Mouse (Mus musculus): Measurements from ENCODE around the gene Plekha4.
A peak's percentile ranks its signal among the peaks of the same experiment; 100 is the strongest.

Plekha4 gene

GRCm38 (mm10) chr7:45568601-45569473 lies 42.7 kb downstream of the Plekha4 start:
- DNase-seq: no peak

DNA sequence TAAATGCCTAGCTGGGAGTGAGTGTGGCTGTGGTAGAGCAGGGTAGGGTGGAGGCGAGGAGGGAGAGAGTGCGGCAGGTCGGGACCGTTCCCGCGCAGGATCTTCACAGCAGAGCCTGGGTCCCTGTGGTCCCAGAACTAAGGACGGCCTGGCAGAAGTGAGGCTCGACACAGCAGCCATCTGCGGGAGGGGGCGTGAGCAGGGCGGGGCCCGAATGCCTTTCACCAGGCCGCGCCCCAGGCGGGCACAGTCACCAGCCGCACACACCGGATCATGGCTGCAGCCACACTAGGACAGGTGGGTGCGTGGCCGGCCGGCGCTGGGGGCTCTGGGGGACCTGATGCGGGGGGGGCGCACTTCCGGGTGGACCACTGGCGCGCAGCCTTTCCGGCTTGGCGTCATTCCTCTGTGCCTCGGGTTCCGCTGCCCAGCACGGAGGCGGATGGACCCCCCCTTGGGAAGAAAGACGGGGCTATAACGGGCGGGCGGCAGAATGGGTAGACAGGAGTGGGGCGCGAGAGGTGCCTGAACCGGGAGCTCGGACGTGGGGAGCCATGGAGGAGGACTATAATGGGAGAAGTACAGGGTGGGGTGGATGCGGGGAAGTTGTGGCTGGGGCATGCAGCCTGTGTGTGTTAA lies 44.1 kb downstream of the Plekha4 start, which contains the start of gene Bcat2:
Gene Bcat2 (plus strand): TSS at position 51 of the 639 bp plus-strand sequence.
- peak; percentile 88 for DNase-seq

DNA sequence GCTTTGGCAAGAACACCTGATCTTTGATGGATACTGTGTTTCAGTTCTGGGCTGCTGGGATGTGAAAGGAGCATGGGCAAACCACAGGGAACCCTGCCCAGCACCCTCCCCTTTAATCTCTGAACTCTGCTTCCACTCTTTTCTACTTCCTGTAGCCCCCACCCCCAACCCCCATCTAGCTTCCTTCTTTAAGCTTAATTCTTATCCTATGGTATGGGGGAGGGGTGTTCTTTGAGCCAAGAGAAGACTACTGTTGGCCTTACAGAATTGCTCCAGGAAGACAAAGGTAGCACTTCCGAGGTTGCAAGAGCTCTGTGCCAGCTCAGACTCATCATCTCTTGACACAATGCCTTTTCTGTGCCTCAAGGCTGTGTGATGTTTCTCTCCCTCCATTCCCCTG lies 45.8 kb downstream of the Plekha4 start:
- no peak for DNase-seq

GRCm38 (mm10) chr7:45573954-45574353 lies 47.8 kb downstream of the Plekha4 start:
- DNase-seq: no peak

GRCm38 (mm10) chr7:45574472-45575379 lies 48.6 kb downstream of the Plekha4 start:
- no peak for DNase-seq

DNA sequence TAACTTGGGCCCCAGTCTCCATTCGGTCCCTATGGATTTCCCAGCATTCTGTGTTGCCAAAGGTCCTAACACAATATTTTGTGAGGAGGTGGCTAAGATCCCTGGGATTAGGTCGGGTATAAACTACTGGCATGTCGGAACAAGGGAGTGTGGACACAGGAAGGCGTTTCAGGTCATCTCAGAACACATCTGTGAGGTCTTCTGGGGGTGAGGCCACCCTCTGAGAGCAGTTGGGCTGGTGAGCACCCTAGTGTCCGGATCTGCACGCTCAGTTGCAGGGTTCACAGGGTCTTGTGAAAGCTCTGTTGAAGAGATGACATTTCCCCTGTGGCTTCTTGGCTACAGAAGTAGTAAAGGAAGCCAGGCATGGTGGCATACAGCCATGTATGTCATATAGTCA lies 59.8 kb downstream of the Plekha4 start:
- no peak for DNase-seq

GRCm38 (mm10) chr7:45587631-45588592 lies 61.8 kb downstream of the Plekha4 start:
- no peak for DNase-seq

- DNase-seq: peak; percentile 94
Observed at GRCm38 (mm10) chr7:45589173-45589572, 63.0 kb downstream of the Plekha4 start.

DNA sequence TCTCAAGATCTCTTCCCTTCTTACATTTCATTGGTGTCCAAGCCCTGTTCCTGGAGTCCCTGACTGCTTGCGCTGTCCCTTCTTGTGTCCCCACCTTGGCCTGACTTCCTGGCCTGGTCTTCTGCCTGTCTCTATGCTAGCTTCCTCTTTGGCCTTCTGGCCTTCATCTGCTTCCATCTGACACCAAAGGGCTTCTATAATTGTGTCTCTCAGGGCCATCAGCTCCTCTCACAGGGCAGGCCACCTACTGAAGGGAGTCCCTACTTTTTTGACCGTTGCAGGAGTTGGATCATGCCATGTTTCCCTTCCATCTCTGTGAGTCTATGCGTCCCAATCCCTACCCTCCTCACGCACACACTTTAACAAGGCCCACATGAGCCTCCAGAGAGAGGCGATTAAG lies 63.8 kb downstream of the Plekha4 start:
- DNase-seq: no peak

DNA sequence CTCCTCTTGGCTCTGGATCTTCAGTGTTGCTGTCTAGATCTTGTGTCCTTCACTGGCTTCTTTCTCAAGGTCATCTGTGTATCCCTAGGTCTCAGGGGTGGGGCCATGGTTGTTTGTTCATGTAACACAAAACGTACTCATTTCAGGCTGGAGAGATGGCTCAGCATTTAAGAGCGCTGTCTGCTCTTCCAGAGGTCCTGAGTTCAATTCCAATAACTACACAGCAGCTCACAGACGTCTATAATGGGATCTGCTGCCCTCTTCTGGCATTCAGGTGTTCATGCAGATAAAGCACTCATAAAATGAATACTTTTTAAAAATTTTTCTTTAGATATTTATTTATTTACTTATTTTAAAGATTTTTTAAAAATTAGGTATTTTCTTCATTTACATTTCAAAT lies 64.7 kb downstream of the Plekha4 start:
- DNase-seq: peak; percentile 29

DNA sequence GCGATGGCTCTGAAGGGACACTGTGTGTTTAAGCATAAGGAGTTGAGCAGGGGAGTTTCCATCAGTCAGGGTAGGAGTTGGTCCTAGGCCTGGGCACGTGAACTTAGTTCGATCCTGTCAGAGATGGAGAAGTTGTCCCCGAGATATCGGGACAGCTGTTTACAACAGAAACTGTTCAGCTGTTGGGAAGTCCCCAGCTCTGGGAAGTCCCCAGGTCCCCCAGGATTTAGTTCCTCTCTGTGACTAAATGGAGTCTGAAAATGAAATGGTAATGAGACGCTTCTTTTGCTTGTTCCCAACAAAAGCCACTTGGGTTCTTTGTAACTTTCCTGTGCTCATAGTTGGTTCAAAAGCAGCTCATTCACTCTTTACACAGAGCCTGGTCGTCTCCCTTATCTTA lies 65.8 kb downstream of the Plekha4 start:
- DNase-seq: no peak

- DNase-seq: peak; percentile 78
Observed at GRCm38 (mm10) chr7:45593118-45593815, 67.1 kb downstream of the Plekha4 start.

- no peak for DNase-seq
Observed at GRCm38 (mm10) chr7:45595176-45595575, 69.0 kb downstream of the Plekha4 start.

GRCm38 (mm10) chr7:45596107-45596506 lies 70.0 kb downstream of the Plekha4 start:
- no peak for DNase-seq

- DNase-seq: no peak
Observed at GRCm38 (mm10) chr7:45597013-45597412, 70.9 kb downstream of the Plekha4 start.

- no peak for DNase-seq
Observed at GRCm38 (mm10) chr7:45597527-45597926, 71.4 kb downstream of the Plekha4 start.

- DNase-seq: no peak
Observed at GRCm38 (mm10) chr7:45598960-45599879, 73.1 kb downstream of the Plekha4 start.
